Mouse (Mus musculus): ENCODE data around the gene Poc1a. TPM values are rescaled to one million over a fixed set of nuclear protein-coding genes. Genes with fewer than 3 reads are reported as not detected.

The Poc1a gene
- polyA plus RNA-seq, 1 experiment, result 72.2 TPM

DNA sequence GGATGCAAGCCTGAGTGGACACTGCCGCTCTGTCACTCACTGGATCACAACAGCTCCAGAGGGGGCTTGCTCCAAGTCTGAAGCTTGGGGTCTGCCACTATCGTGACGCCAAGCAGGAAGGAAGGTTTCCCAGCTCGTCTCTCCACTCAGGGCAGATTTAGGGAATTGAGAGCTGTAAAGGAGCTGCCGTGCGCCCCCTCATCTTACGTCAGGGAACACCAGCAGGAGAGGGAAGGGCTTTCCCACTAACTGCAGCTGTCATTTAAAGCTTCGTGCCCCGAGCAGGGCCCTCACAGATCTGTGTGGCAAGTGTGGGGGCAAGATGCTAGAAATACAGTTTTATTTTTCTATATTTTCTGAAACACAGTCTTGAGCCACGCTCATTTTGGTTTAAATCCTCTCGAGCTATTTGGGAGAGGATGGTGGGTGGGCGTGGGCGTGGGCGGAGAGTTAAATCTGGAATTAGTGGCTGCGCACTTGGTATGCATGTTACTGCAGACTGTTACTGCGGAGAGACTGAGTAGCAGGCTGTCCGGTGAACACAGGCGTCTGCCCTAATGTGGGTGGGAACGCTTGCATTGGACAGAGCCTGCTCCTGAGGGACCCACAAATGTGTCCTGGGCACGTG, 19.4 kb downstream of the Poc1a start:
- no peak for TF ChIP-seq POLR2A (IDR thresholded peaks at IDR 0.05; ENCODE audit: control insufficient read depth, low read depth, low read length)
- TF ChIP-seq CTCF (IDR thresholded peaks at IDR 0.05; ENCODE audit: control insufficient read depth, insufficient read depth, insufficient replicate concordance, low read depth, low read length), result no peak
- Histone ChIP-seq H3K27ac (ENCODE audit: control insufficient read depth, insufficient read depth, low read depth, low read length) (no peak overlapping the region), H3K4me1 (ENCODE audit: control insufficient read depth, insufficient read depth, low read length) (no peaks in the 10 kb centered on the region), H3K27me3 (ENCODE audit: control insufficient read depth, insufficient read depth, low read length) (no peaks in the 10 kb centered on the region), H3K36me3 (ENCODE audit: control insufficient read depth, insufficient read depth, low read length) (no peaks in the 10 kb centered on the region; the same call in none of the 2 replicates), H3K4me3 (ENCODE audit: control insufficient read depth, low read depth, low read length) (no peak overlapping the region)

DNA sequence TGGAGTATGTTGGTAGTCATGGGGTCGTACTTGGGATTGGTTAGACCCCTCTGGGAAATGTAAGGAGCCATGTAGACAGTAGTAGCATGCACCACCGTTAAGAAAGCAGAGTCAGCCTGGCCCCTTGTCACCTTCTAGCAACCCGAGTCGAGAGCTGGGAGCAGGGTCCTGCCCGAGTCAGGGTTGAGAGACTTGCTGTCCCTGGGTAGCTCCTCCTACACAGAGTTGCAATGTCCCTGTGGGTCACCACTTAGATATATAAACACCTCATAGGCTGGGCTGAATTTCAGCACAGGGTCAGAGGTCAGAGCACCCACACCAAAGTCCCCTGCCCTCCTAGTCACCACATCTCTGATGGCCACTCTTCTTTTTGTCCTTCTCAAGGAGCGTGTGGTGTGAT, 20.1 kb downstream of the Poc1a start:
- Histone ChIP-seq H3K27me3 (ENCODE audit: control insufficient read depth, insufficient read depth, low read length) (no peaks in the 10 kb centered on the region), H3K27ac (ENCODE audit: control insufficient read depth, insufficient read depth, low read depth, low read length) (no peak overlapping the region), H3K4me3 (ENCODE audit: control insufficient read depth, low read depth, low read length) (no peak overlapping the region), H3K36me3 (ENCODE audit: control insufficient read depth, insufficient read depth, low read length) (no peaks in the 10 kb centered on the region; the same call in 1 of the 2 replicates), H3K4me1 (ENCODE audit: control insufficient read depth, insufficient read depth, low read length) (no peaks in the 10 kb centered on the region)
- TF ChIP-seq POLR2A (IDR thresholded peaks at IDR 0.05; ENCODE audit: control insufficient read depth, low read depth, low read length) (no peak), CTCF (IDR thresholded peaks at IDR 0.05; ENCODE audit: control insufficient read depth, insufficient read depth, insufficient replicate concordance, low read depth, low read length) (no peak)

DNA sequence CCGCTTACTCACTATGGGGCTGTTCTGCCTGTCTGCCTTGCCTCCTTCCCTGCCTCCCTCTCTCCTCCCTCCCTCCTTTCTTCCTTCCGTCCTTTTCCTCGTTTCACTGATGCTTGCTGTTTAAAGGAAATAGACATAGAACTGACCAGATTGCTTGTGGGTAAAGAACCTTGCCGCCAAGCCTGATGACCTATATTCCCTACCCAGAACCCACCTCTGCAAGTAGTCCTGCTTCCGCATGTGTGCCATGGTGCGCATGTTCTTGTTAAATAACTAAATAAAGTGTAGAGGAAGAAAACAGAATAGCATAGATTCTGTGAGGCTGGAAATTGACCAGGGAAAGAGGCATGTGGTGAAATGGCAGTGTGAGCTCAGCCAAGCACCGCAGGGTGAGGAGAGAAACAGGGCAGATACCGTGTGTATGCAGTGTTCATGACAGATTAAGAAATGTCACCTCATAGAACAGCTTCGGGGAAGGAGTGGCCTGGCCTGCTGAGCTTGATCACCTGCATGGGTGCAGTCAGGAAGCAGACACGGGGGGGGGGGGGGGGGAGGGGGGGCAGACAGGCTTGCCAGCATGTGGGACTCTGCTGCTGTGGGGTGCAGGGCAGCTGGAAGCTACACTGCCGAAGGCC, 20.7 kb downstream of the Poc1a start:
- H3K27me3 ChIP-seq (ENCODE audit: control insufficient read depth, insufficient read depth, low read length), result no peaks in the 10 kb centered on the region
- no peaks in the 10 kb centered on the region for H3K4me1 ChIP-seq (ENCODE audit: control insufficient read depth, insufficient read depth, low read length)
- H3K4me3 ChIP-seq (ENCODE audit: control insufficient read depth, low read depth, low read length), result no peak overlapping the region
- H3K27ac ChIP-seq (ENCODE audit: control insufficient read depth, insufficient read depth, low read depth, low read length), result no peak overlapping the region
- no peaks in the 10 kb centered on the region; the same call in 1 of the 2 replicates for H3K36me3 ChIP-seq (ENCODE audit: control insufficient read depth, insufficient read depth, low read length)
- TF ChIP-seq POLR2A (IDR thresholded peaks at IDR 0.05; ENCODE audit: control insufficient read depth, low read depth, low read length), result no peak
- no peak for TF ChIP-seq CTCF (IDR thresholded peaks at IDR 0.05; ENCODE audit: control insufficient read depth, insufficient read depth, insufficient replicate concordance, low read depth, low read length)

DNA sequence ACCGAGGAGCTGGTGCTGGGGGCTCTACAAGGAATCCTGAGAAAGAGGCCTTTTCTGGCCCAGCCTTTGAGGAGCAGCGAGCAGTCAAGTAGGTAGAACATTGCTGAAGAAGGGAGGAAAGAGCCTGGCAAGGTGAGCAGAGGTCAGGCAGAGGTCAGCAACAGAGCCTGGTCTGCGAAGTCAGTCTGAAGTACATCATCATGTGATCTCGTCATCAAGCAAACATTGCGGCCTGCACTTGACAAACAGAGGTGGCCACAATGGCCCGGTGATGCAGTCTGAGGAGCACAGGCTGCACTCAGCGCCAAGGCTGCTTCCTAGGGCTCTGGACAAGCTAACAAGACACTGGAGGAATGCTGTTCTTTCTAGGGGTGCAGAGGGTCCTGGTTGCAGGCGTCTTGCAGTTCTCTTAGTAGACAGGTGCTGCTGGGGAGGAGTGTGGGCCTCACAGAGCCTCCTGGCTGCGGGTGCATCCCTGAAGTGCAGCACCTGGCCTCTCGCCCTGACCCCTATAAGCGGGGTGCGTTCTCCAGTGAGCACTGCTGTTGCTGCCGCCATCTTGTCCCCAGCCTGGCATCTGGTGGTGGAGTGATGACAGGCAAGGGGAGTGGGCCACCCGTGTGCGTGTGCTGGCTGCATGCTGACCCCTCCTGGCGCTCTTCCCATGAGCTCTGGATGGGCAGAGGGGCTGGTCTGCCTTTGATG, 21.7 kb downstream of the Poc1a start:
- Histone ChIP-seq H3K36me3 (ENCODE audit: control insufficient read depth, insufficient read depth, low read length) (no peaks in the 10 kb centered on the region; the same call in 1 of the 2 replicates), H3K4me3 (ENCODE audit: control insufficient read depth, low read depth, low read length) (no peak overlapping the region), H3K27me3 (ENCODE audit: control insufficient read depth, insufficient read depth, low read length) (no peaks in the 10 kb centered on the region), H3K4me1 (ENCODE audit: control insufficient read depth, insufficient read depth, low read length) (no peaks in the 10 kb centered on the region), H3K27ac (ENCODE audit: control insufficient read depth, insufficient read depth, low read depth, low read length) (no peak overlapping the region)
- TF ChIP-seq POLR2A (IDR thresholded peaks at IDR 0.05; ENCODE audit: control insufficient read depth, low read depth, low read length), result no peak
- TF ChIP-seq CTCF (IDR thresholded peaks at IDR 0.05; ENCODE audit: control insufficient read depth, insufficient read depth, insufficient replicate concordance, low read depth, low read length), result no peak

DNA sequence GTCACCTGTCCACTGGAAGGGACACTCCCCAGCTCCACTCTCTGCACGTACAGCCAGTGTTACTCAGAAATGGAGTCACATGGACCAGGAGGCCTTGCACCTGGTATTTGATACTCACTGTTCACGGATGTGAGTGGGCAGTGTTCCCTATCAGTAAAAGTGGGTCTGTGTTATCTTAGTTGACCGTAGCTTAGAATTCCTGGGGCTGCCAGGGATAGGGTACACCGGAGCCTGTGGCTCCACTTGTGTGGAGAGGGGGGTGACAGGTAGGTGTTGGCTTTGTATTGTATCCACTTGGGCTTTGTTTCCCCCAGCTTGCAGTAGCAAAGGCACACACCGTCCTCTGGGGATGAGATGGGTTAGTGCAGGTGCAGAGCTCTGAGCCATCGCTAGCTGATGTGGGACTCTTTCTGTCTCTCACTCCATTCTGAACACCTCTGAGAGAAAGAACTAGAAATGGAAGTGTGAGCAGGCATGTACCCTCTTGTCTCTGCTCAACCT, 22.6 kb downstream of the Poc1a start:
- no peaks in the 10 kb centered on the region; the same call in none of the 2 replicates for H3K36me3 ChIP-seq (ENCODE audit: control insufficient read depth, insufficient read depth, low read length)
- TF ChIP-seq CTCF (IDR thresholded peaks at IDR 0.05; ENCODE audit: control insufficient read depth, insufficient read depth, insufficient replicate concordance, low read depth, low read length), result no peak
- TF ChIP-seq POLR2A (IDR thresholded peaks at IDR 0.05; ENCODE audit: control insufficient read depth, low read depth, low read length), result no peak

DNA sequence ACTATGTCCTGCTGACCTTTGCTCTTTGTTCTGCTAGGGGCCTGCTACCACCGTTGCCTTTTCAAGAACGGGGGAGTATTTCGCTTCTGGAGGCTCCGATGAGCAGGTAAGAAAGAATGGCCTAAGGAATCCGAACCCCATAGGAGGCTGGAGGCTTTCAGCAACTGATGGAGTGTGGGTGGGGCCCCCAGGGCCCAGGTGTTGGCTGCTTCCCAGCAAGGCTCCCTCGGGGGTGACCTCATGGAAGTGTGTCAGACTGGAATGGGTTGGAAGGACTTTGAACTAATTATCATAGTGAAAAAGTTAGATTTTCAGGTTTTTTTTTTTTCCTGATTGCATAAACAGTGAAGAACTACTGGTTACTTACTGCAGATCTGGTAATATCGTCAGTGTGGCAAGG, 24.4 kb downstream of the Poc1a start:
- H3K4me3 ChIP-seq (ENCODE audit: control insufficient read depth, low read depth, low read length), result no peak overlapping the region
- H3K36me3 ChIP-seq (ENCODE audit: control insufficient read depth, insufficient read depth, low read length), result no peaks in the 10 kb centered on the region; the same call in none of the 2 replicates
- no peaks in the 10 kb centered on the region; the same call in 1 of the 2 replicates for H3K4me1 ChIP-seq (ENCODE audit: control insufficient read depth, insufficient read depth, low read length)
- H3K27ac ChIP-seq (ENCODE audit: control insufficient read depth, insufficient read depth, low read depth, low read length), result no peak overlapping the region
- TF ChIP-seq CTCF (IDR thresholded peaks at IDR 0.05; ENCODE audit: control insufficient read depth, insufficient read depth, insufficient replicate concordance, low read depth, low read length), result no peak
- TF ChIP-seq POLR2A (IDR thresholded peaks at IDR 0.05; ENCODE audit: control insufficient read depth, low read depth, low read length), result no peak
- no peaks in the 10 kb centered on the region for H3K27me3 ChIP-seq (ENCODE audit: control insufficient read depth, insufficient read depth, low read length)

More for the DNA sequence above, 22.6 kb downstream of the Poc1a start:
- Histone ChIP-seq H3K27ac (ENCODE audit: control insufficient read depth, insufficient read depth, low read depth, low read length) (no peak overlapping the region), H3K4me3 (ENCODE audit: control insufficient read depth, low read depth, low read length) (no peak overlapping the region), H3K27me3 (ENCODE audit: control insufficient read depth, insufficient read depth, low read length) (no peaks in the 10 kb centered on the region), H3K4me1 (ENCODE audit: control insufficient read depth, insufficient read depth, low read length) (no peaks in the 10 kb centered on the region; the same call in 1 of the 2 replicates)
